Mouse (Mus musculus): ENCODE results near the gene Pcif1. TPM values are rescaled to one million over a fixed set of nuclear protein-coding genes. Genes with fewer than 3 reads are reported as not detected.
A peak's percentile ranks its signal among the peaks of the same experiment; 100 is the strongest.

Gene Pcif1
- total and polyA plus RNA-seq, 3 experiments: 20.8 to 31.8 (median 25.7) TPM

- WGBS: 2% methylated on average over 47 of the region's 47 CpGs
- no peaks in the 10 kb centered on the region for H3K27me3 ChIP-seq (ENCODE audit: control insufficient read depth, insufficient read depth, low read length)
- intact Hi-C loops (cut with DNase I): loop anchor here (2.0 kb wide), 1 partner anchor 22 kb away; the partner anchor contains the start of gene Pcif1
Observed at GRCm38 (mm10) chr2:164857101-164857821, 21.8 kb upstream of the Pcif1 start, which contains the start of gene Pltp. TSS of gene Pltp (minus strand) at chr2:164857711.

GRCm38 (mm10) chr2:164857842-164858553 is 21.1 kb upstream of the Pcif1 start:
- Histone ChIP-seq H3K9ac (ENCODE audit: low read depth, low read length) (peak overlapping the region; percentile 67), H3K36me3 (ENCODE audit: control insufficient read depth, insufficient read depth, low read length) (no peaks in the 10 kb centered on the region), H3K4me3 (peak overlapping the region; percentile 47), H3K27ac (peak overlapping the region; percentile 83), H3K4me1 (ENCODE audit: control insufficient read depth, insufficient read depth, low read length) (peaks cover 12% of the 10 kb centered on the region), H3K79me2 (replicated peaks; ENCODE audit: control insufficient read depth, insufficient read depth, low read length) (no peaks in the 10 kb centered on the region), H3K27me3 (ENCODE audit: control insufficient read depth, insufficient read depth, low read length) (no peaks in the 10 kb centered on the region)
- no peak for DNase-seq
- TF ChIP-seq EP300 (IDR thresholded peaks at IDR 0.05; ENCODE audit: insufficient read depth, low read depth, low read length) (no peak), CTCF (IDR thresholded peaks at IDR 0.05) (no peak), POLR2A (IDR thresholded peaks at IDR 0.05; ENCODE audit: insufficient read depth, low read depth, low read length) (no peak)
- intact Hi-C loops (cut with DNase I): loop anchor here (2.0 kb wide), 1 partner anchor 21 kb away; the partner anchor contains the start of gene Pcif1
- WGBS: 23% methylated on average over 19 of the region's 19 CpGs

More at GRCm38 (mm10) chr2:164857101-164857821, 21.8 kb upstream of the Pcif1 start, which contains the start of gene Pltp:
- peak; percentile 81 for DNase-seq
- peak within 1 kb of the TSS; percentile 67 for H3K9ac ChIP-seq (ENCODE audit: low read depth, low read length)
- peak within 1 kb of the TSS; percentile 47 for H3K4me3 ChIP-seq
- peak within 1 kb of the TSS; percentile 83 for H3K27ac ChIP-seq
- H3K36me3 ChIP-seq (ENCODE audit: control insufficient read depth, insufficient read depth, low read length): no peaks in the 10 kb centered on the region
- peaks cover 8% of the 10 kb centered on the region for H3K4me1 ChIP-seq (ENCODE audit: control insufficient read depth, insufficient read depth, low read length)
- no peaks in the 10 kb centered on the region for H3K79me2 ChIP-seq (replicated peaks; ENCODE audit: control insufficient read depth, insufficient read depth, low read length)
- 0 out of 2 replicates have a peak, but pooled peaks have one; percentile 44 for TF ChIP-seq POLR2A (IDR thresholded peaks at IDR 0.05; ENCODE audit: insufficient read depth, low read depth, low read length)
- no peak for TF ChIP-seq CTCF (IDR thresholded peaks at IDR 0.05)

GRCm38 (mm10) chr2:164859155-164859554 is 19.9 kb upstream of the Pcif1 start:
- 72% methylated on average over 2 of the region's 2 CpGs for WGBS

GRCm38 (mm10) chr2:164859640-164860432 is 19.3 kb upstream of the Pcif1 start:
- H3K79me2 ChIP-seq (replicated peaks; ENCODE audit: control insufficient read depth, insufficient read depth, low read length): no peaks in the 10 kb centered on the region
- DNase-seq: no peak
- 85% methylated on average over 9 of the region's 9 CpGs for WGBS
- no peak overlapping the region for H3K9ac ChIP-seq (ENCODE audit: low read depth, low read length)
- H3K4me3 ChIP-seq: no peak overlapping the region
- no peak overlapping the region for H3K27ac ChIP-seq
- H3K36me3 ChIP-seq (ENCODE audit: control insufficient read depth, insufficient read depth, low read length): no peaks in the 10 kb centered on the region
- no peak for TF ChIP-seq EP300 (IDR thresholded peaks at IDR 0.05; ENCODE audit: insufficient read depth, low read depth, low read length)
- no peak for TF ChIP-seq CTCF (IDR thresholded peaks at IDR 0.05)
- TF ChIP-seq POLR2A (IDR thresholded peaks at IDR 0.05; ENCODE audit: insufficient read depth, low read depth, low read length): no peak
- peaks cover 12% of the 10 kb centered on the region for H3K4me1 ChIP-seq (ENCODE audit: control insufficient read depth, insufficient read depth, low read length)
- H3K27me3 ChIP-seq (ENCODE audit: control insufficient read depth, insufficient read depth, low read length): no peaks in the 10 kb centered on the region
- intact Hi-C loops (cut with DNase I): no loop called here

More at GRCm38 (mm10) chr2:164859155-164859554, 19.9 kb upstream of the Pcif1 start:
- Histone ChIP-seq H3K27ac (no peak overlapping the region), H3K9ac (ENCODE audit: low read depth, low read length) (no peak overlapping the region), H3K36me3 (ENCODE audit: control insufficient read depth, insufficient read depth, low read length) (no peaks in the 10 kb centered on the region), H3K27me3 (ENCODE audit: control insufficient read depth, insufficient read depth, low read length) (no peaks in the 10 kb centered on the region), H3K4me1 (ENCODE audit: control insufficient read depth, insufficient read depth, low read length) (peaks cover 12% of the 10 kb centered on the region), H3K79me2 (replicated peaks; ENCODE audit: control insufficient read depth, insufficient read depth, low read length) (no peaks in the 10 kb centered on the region), H3K4me3 (no peak overlapping the region)
- intact Hi-C loops (cut with DNase I): no loop called here
- TF ChIP-seq POLR2A (IDR thresholded peaks at IDR 0.05; ENCODE audit: insufficient read depth, low read depth, low read length) (no peak), EP300 (IDR thresholded peaks at IDR 0.05; ENCODE audit: insufficient read depth, low read depth, low read length) (no peak), CTCF (IDR thresholded peaks at IDR 0.05) (no peak)
- no peak for DNase-seq

- H3K9ac ChIP-seq (ENCODE audit: low read depth, low read length): no peak overlapping the region
- no peak overlapping the region for H3K4me3 ChIP-seq
- no peaks in the 10 kb centered on the region for H3K36me3 ChIP-seq (ENCODE audit: control insufficient read depth, insufficient read depth, low read length)
- peaks cover 11% of the 10 kb centered on the region for H3K4me1 ChIP-seq (ENCODE audit: control insufficient read depth, insufficient read depth, low read length)
- DNase-seq: no peak
- H3K27me3 ChIP-seq (ENCODE audit: control insufficient read depth, insufficient read depth, low read length): no peaks in the 10 kb centered on the region
- no peaks in the 10 kb centered on the region for H3K79me2 ChIP-seq (replicated peaks; ENCODE audit: control insufficient read depth, insufficient read depth, low read length)
- peak overlapping the region; percentile 62 for H3K27ac ChIP-seq
- TF ChIP-seq POLR2A (IDR thresholded peaks at IDR 0.05; ENCODE audit: insufficient read depth, low read depth, low read length) (no peak), EP300 (IDR thresholded peaks at IDR 0.05; ENCODE audit: insufficient read depth, low read depth, low read length) (no peak), CTCF (IDR thresholded peaks at IDR 0.05) (no peak)
- intact Hi-C loops (cut with DNase I): no loop called here
- WGBS: 52% methylated on average over 4 of the region's 4 CpGs
Observed at GRCm38 (mm10) chr2:164861094-164861493, 18.0 kb upstream of the Pcif1 start.

Measured in heart, adult 2 months (tissue).